Mouse (Mus musculus): ENCODE data around the gene Oxtr. TPM values are rescaled to one million over a fixed set of nuclear protein-coding genes. Genes with fewer than 3 reads are reported as not detected.

Oxtr gene
- polyA plus RNA-seq (2017; shearing (Covaris generic)), result not detected

DNA sequence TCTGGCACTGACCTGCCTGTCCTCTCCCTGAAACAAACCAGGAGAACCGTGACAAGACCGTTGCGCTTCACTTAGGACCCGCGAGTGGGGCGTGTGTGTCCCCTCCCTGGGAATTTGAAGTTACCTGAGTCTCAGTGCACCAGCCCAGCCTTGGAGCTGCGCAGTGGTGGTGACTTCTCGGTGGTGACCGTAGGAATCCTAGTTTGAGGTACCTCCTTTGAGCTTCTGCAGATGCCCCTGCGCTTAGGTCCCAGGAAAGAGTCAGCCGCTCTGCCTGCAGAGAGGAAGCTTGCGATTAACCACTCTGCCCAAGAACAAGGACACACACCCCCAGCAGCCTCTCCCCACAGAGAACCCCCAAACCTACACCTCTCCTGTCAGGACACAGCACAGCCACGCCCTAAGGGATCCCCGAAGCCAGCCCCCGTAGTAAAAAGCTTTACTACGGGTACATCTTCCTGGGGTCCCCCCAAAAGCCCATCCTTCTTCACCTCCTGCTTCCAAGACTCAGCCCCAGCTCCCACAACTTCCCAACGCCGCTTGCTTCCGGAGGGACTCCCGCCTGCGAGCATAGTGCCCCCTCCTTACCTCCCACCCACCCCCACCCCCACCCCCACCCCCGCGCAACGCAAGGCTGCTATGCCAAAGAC, at the start of gene Oxtr:
Gene Oxtr (minus strand): TSS at position 34 of the 650 bp plus-strand sequence.

GRCm38 (mm10) chr6:112459341-112459749, 30.4 kb downstream of the Oxtr start, which contains the start of gene Cav3:
Cav3 (plus strand) TSS chr6:112459505.

Other genes with a start within 250 kb of the Oxtr start
- gene Lmcd1, start 216.2 kb downstream of the Oxtr start, polyA plus RNA-seq (2017; shearing (Covaris generic)), result not detected
- not detected for gene Ssu2, start 101.9 kb downstream of the Oxtr start, polyA plus RNA-seq (2017; shearing (Covaris generic))
- not detected for gene Cav3, start 30.4 kb downstream of the Oxtr start, polyA plus RNA-seq (2017; shearing (Covaris generic))
- 79.1 TPM for gene Rad18, start 206.7 kb upstream of the Oxtr start, polyA plus RNA-seq (2017; shearing (Covaris generic))